Mouse (Mus musculus) gastrocnemius, postnatal 25 days (tissue): Measurements from ENCODE around the gene Ly6f. TPM values are rescaled to one million over a fixed set of nuclear protein-coding genes. Genes with fewer than 3 reads are reported as not detected.

Experiments
- DNase-seq: peaks from one replicate; pipeline ENCODE4 v3.0.0; 2022
- total RNA-seq, 2 experiments: library from RNA; stranded (reverse); gene quantifications; 1 replicate in 1 of 2; 2 replicates in 1 of 2; pipeline ENCODE4 v1.2.3; 2021

Ly6f gene
- total RNA-seq, 2 experiments from 2014 or later, result not detected

DNA sequence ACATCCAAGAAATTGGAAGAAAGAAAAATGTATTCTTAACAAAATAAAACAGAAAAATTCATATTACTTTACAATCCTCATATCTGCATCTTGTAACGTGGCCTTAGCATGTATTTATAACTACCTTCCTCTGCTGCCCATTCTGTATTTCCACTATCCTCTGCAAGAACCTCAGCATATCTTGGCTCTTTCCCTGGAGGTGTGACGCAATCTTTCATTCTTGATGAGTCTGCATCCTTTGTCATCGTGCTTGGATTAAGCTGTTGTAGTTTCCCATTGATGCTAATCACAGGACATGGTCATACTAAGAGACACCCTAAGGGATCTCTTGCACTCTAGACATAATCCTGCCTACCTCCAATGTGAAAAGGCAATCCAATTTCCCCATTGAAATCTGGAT lies 50.4 kb downstream of the Ly6f start:
- DNase-seq, result no peak

DNA sequence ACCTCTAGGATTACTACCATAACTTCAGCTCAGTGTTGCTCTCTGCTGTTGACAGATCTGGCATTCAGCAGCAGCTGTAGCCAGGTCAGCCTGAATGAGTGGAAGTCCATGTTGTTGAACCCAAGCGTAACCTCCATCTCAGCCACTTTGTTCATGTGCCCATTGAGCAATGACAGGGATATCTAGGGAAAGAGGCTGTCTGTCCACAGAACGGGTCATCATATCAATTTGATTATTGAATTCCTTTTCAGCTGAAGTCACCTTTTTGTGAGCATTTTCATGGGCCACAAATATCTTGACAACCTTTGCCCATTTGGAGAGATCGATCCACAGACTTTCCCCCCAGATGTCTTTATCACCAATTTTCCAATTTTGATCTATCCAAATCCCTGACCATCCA lies 51.9 kb downstream of the Ly6f start:
- no peak for DNase-seq

Other genes with a start within 250 kb of the Ly6f start
- 100 to 1,000 TPM; 102 to 108 TPM for gene Ly6c1, start 219.6 kb upstream of the Ly6f start, total RNA-seq
- gene Ly6c2, start 156.5 kb upstream of the Ly6f start, total RNA-seq, result 1 to 10 TPM; 2.4 to 5.5 TPM
- gene Ly6g, start 113.2 kb upstream of the Ly6f start, total RNA-seq, result not detected
- gene BC025446, start 52.0 kb upstream of the Ly6f start, total RNA-seq, result not detected